Mouse (Mus musculus) embryonic facial prominence, embryonic 14.5 days (tissue): ENCODE measurements around the gene Hist1h2ba. TPM values are rescaled to one million over a fixed set of nuclear protein-coding genes. Genes with fewer than 3 reads are reported as not detected.

Experiments used
- ATAC-seq: fragments of 200-750 bp; cut with Nextera tagmentation; 2 replicates; pipeline ENCODE4 v1.8.0; 2017; ENCODE audit warnings: low read depth, moderate number of reproducible peaks, moderate TSS enrichment
- DNase-seq: peaks from one replicate; pipeline ENCODE4 v3.0.0-alpha.2; 2015; ENCODE audit warnings: low spot score
- H3K27ac ChIP-seq: fragments of 300-500 bp; sonication (generic); replicated peaks from 2 replicates; pipeline ENCODE4 v1.5.1; 2014; ENCODE audit warnings: low read depth, mild to moderate bottlenecking, low read length, moderate library complexity
- H3K27me3 ChIP-seq: fragments of 300-500 bp; sonication (generic); replicated peaks from 2 replicates; pipeline ENCODE4 v1.6.1; 2014; ENCODE audit warnings: low read length; ENCODE audit not compliant: control insufficient read depth, insufficient read depth
- H3K36me3 ChIP-seq: fragments of 300-500 bp; sonication (generic); 2 replicates; pipeline ENCODE4 v1.6.1; 2014; ENCODE audit warnings: low read length, mixed read lengths; ENCODE audit not compliant: control insufficient read depth, insufficient read depth
- H3K4me1 ChIP-seq: fragments of 300-500 bp; sonication (generic); 2 replicates; pipeline ENCODE4 v1.6.1; 2014; ENCODE audit warnings: antibody characterized with exemption, low read length; ENCODE audit not compliant: control insufficient read depth, insufficient read depth
- H3K4me2 ChIP-seq: fragments of 300-500 bp; sonication (generic); 2 replicates; pipeline ENCODE4 v1.6.1; 2014; ENCODE audit warnings: low read depth, mild to moderate bottlenecking, low read length, moderate library complexity, mixed read lengths
- H3K4me3 ChIP-seq: fragments of 300-500 bp; sonication (generic); 2 replicates; pipeline ENCODE4 v1.5.1; 2014; ENCODE audit warnings: low read depth, mild to moderate bottlenecking, low read length
- H3K9ac ChIP-seq: fragments of 300-500 bp; sonication (generic); 2 replicates; pipeline ENCODE4 v1.6.1; 2014; ENCODE audit warnings: low read depth, mild to moderate bottlenecking, low read length, moderate library complexity, mixed read lengths
- H3K9me3 ChIP-seq: fragments of 300-500 bp; sonication (generic); 2 replicates; pipeline ENCODE4 v1.6.1; 2016; ENCODE audit warnings: low read length; ENCODE audit not compliant: control insufficient read depth
- WGBS: fragments of 180-500 bp; shearing (Covaris S2); extraction: QIAGEN DNeasy Blood & Tissue Kit; methylation state at CpG from one replicate; pipeline ENCODE4 v1.1.7; 2014; 5-methylcytosine and 5-hydroxymethylcytosine counted together
- polyA plus RNA-seq: library from polyadenylated mRNA; unstranded; fragments of >200 nt; fragmentation: Nextera tagmentation; extraction: Ambion mirVana; gene quantifications from 2 replicates; pipeline ENCODE4 v1.2.1, GENCODE M21; 2014

Hist1h2ba gene
- not detected in 2 replicates for polyA plus RNA-seq

DNA sequence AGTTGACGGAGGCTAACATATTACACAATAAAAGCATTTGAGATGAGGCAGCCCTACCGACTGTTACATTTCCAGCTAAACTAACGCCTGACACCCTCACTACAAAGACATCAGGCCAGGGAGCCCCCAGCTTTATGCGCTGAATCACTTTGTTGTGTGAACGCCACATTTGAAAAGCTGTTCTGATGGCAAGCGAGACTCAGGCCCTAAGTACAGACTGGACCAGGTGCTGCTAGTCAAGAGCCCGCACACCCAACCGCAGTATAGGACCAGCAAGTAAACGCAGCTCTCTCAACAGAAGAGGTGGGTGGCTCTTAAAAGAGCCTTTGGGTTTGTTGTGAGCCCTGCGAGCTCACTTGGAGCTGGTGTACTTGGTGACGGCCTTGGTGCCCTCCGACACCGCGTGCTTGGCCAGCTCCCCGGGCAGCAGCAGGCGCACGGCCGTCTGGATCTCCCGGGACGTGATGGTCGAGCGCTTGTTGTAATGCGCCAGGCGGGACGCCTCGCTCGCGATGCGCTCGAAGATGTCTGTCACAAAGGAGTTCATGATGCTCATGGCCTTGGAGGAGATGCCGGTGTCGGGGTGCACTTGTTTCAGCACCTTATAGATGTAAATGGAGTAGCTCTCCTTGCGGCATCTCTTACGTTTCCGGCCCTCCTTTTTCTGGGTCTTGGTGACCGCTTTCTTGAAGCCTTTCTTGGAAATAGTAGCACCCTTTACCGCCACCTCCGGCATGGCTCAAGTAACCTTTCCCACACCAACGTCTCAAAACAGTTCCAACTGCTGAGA lies at the start of gene Hist1h2ba:
TSS of gene Hist1h2ba (minus strand) at position 736 of the 790 bp plus-strand sequence.
- no peaks in the 10 kb centered on the region for H3K36me3 ChIP-seq
- no peak within 1 kb of the TSS for H3K4me2 ChIP-seq
- no peak within 1 kb of the TSS for H3K27ac ChIP-seq
- no peaks in the 10 kb centered on the region for H3K9me3 ChIP-seq
- 93% methylated on average over 32 of the region's 39 CpGs for WGBS
- DNase-seq (no peak), ATAC-seq (no peak)
- no peaks in the 10 kb centered on the region for H3K27me3 ChIP-seq
- H3K9ac ChIP-seq, result no peak within 1 kb of the TSS
- no peaks in the 10 kb centered on the region for H3K4me1 ChIP-seq
- no peak within 1 kb of the TSS for H3K4me3 ChIP-seq

DNA sequence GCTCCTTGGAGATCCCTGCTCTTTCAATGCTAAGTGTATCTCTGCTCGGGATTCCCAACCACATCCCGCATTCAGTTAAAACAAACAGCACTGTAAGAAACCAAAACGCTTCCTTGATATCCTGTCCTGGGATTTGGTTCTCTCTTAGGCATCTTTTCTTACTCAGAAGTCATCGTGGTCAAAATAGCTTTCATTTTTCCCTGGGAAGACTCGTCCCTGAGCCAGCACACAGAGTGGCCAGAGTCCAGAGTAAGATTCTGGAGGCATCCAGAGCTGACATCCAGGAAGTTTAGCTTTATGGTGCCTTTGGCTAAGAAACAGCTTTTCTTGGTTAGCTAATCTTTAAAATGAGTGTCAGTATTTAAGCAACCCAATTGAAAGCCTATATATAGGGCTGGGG lies 38.3 kb upstream of the Hist1h2ba start:
- no peaks in the 10 kb centered on the region for H3K36me3 ChIP-seq
- no peak overlapping the region for H3K4me3 ChIP-seq
- H3K4me2 ChIP-seq, result no peak overlapping the region
- no peak for ATAC-seq
- H3K9me3 ChIP-seq, result no peaks in the 10 kb centered on the region
- peak; percentile 12 for DNase-seq
- H3K4me1 ChIP-seq, result no peaks in the 10 kb centered on the region
- no peak overlapping the region for H3K27ac ChIP-seq
- 48% methylated on average over 5 of the region's 5 CpGs for WGBS
- H3K9ac ChIP-seq, result no peak overlapping the region
- no peaks in the 10 kb centered on the region for H3K27me3 ChIP-seq

DNA sequence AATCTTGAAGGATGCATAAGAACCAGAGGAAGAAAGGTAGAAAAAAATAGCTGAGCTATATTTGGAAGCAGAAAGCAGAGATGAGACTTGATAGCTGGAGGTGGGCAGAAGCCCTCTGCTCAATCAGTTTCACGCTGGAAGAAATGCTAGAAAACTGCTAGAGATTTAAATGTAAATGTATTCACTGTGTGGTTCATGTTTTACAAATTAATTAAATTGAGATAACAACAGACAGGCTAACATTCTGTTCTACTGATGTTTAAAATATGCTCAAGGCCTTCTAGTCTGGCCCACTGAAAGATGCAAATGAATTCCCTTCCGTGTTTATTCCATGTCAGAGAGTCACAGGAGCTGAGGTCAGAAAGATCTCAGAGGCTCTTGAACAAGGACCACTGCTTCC lies 37.9 kb upstream of the Hist1h2ba start:
- Histone ChIP-seq H3K9ac (no peak overlapping the region), H3K4me2 (no peak overlapping the region), H3K9me3 (no peaks in the 10 kb centered on the region), H3K27ac (no peak overlapping the region), H3K27me3 (no peaks in the 10 kb centered on the region), H3K36me3 (no peaks in the 10 kb centered on the region), H3K4me1 (no peaks in the 10 kb centered on the region), H3K4me3 (no peak overlapping the region)
- WGBS, result 59% methylated on average over 2 of the region's 2 CpGs
- no peak for DNase-seq
- ATAC-seq, result no peak

DNA sequence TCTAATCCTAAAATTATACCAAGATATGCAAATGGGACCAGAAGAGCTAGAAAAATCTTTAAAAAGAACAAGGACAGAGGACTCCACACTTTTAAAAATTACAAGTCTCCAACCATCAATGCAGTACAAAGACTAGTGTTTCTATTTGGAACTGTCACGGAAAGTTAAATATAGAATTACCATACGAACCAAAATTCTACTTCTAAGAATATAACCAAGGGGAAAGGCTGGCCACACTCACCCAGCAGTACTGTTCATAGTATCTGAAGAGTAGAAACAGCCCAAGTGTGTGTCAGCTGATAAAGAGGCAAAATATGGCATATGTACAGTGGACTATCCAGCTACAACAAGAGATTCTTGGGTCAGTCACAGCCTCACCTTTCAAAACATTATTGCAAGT lies 31.0 kb upstream of the Hist1h2ba start:
- Histone ChIP-seq H3K4me2 (no peak overlapping the region), H3K4me3 (no peak overlapping the region), H3K36me3 (no peaks in the 10 kb centered on the region), H3K9me3 (no peaks in the 10 kb centered on the region), H3K27ac (no peak overlapping the region), H3K27me3 (no peaks in the 10 kb centered on the region), H3K4me1 (no peaks in the 10 kb centered on the region), H3K9ac (no peak overlapping the region)
- DNase-seq (no peak), ATAC-seq (no peak)
- WGBS, result 80% methylated on average over 2 of the region's 2 CpGs

DNA sequence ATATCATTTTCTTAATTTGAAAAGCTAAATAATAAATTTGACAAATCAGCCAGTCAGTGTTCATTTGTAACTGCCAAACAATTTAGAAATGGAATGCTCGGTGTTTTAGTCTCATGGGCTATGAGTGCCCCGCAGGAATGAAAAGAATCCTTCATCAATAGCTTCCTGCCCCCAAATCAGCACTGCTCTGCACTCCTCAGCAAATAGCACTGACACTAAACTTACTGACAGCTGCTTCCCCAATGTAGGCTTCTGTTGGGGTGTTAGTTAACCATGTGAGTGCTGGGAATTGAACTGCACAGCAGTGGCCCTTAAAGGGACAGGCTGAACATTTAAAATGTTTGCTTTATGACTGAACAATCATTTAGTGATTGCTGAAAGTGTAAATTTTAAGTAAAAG lies 25.8 kb upstream of the Hist1h2ba start:
- Histone ChIP-seq H3K36me3 (no peaks in the 10 kb centered on the region), H3K27ac (no peak overlapping the region), H3K9me3 (no peaks in the 10 kb centered on the region), H3K4me3 (no peak overlapping the region), H3K27me3 (no peaks in the 10 kb centered on the region), H3K9ac (no peak overlapping the region), H3K4me1 (no peaks in the 10 kb centered on the region), H3K4me2 (no peak overlapping the region)
- ATAC-seq, result no peak
- DNase-seq, result no peak
- 9% methylated on average over 2 of the region's 2 CpGs for WGBS

DNA sequence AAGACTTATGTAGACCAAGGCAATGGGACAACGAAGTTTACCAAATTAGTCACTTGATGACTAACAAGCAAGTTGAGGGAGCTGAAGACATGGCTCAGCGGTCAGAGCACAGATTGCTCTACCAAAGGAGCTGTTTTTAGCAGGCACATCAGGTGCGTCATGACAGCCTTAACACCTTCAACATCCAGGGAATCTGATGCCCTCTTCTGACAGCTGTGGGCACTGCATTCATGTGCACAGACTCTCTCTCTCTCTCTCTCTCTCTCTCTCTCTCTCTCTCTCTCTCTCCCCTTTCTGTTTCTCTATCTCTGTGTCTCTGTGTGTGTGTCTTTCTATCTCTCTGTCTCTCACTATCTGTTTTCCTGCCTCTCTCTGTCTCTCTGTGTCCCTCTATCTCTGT lies 17.0 kb upstream of the Hist1h2ba start:
- Histone ChIP-seq H3K27ac (no peak overlapping the region), H3K9ac (no peak overlapping the region), H3K27me3 (no peaks in the 10 kb centered on the region), H3K4me2 (no peak overlapping the region), H3K4me3 (no peak overlapping the region), H3K9me3 (no peaks in the 10 kb centered on the region), H3K36me3 (no peaks in the 10 kb centered on the region), H3K4me1 (no peaks in the 10 kb centered on the region)
- DNase-seq, result no peak
- WGBS, result 74% methylated on average over 3 of the region's 3 CpGs
- ATAC-seq, result no peak

DNA sequence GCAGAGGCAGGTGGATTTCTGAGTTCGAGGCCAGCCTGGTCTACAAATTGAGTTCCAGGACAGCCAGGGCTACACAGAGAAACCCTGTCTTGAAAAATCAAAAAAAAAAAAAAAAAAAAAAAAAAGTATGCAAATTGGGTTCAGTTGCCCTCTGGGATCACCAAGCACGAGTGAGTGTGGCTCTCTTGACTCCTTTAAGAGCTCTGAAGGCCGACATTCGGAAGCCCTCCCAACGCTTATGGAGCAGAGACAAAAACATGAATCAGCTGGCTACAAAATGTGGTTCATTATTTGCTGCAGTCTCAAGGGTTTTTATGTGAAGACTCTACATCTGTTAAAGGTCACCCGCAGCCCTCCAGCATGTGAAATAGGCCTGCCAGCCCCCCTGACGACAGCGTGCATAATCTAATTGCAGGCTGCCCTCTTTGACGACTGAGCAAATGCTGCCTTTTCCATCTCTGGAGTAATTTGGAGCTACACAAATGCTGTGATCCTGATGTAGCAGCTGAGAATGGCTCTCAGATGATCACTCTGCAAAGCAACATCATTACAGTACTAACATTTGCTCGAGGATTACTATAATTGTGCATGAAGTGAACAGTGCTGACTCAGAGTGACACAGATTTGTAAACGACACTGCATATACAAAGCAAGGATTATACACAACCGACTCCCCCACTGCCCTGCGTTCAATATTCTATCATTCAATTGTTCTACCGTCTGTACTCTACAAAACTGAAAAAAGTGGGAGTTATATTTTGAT lies 15.7 kb upstream of the Hist1h2ba start:
- H3K9me3 ChIP-seq, result no peaks in the 10 kb centered on the region
- no peak overlapping the region for H3K4me3 ChIP-seq
- no peak overlapping the region for H3K27ac ChIP-seq
- DNase-seq (peak; percentile 65), ATAC-seq (0 out of 2 replicates have a peak, but pooled peaks have one; percentile 33)
- WGBS, result 36% methylated on average over 14 of the region's 14 CpGs
- H3K4me2 ChIP-seq, result no peak overlapping the region
- no peak overlapping the region for H3K9ac ChIP-seq
- no peaks in the 10 kb centered on the region for H3K27me3 ChIP-seq
- no peaks in the 10 kb centered on the region for H3K36me3 ChIP-seq
- no peaks in the 10 kb centered on the region for H3K4me1 ChIP-seq

DNA sequence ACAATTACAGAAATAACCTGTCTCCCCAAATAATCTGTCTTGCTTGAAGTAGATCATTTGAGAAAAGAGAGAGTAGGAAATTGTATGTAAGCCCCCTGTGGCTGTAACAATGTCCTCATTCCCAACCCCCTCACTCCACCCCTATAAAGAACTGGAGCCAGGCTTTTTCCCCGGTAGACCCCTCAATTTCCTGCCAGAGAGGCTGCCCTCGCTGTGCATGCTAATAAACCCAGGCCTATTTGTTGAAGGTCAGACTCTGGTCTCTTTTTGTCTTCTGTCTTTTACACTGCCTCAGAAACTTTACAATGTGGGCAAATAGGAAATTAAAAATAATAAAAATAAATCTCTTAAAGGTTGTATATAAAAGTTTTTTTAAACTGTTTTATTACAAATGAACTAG lies 12.3 kb upstream of the Hist1h2ba start:
- no peak overlapping the region for H3K4me3 ChIP-seq
- no peak overlapping the region for H3K27ac ChIP-seq
- ATAC-seq (no peak), DNase-seq (no peak)
- H3K4me2 ChIP-seq, result no peak overlapping the region
- H3K36me3 ChIP-seq, result no peaks in the 10 kb centered on the region
- no peaks in the 10 kb centered on the region for H3K27me3 ChIP-seq
- no peaks in the 10 kb centered on the region for H3K4me1 ChIP-seq
- no peaks in the 10 kb centered on the region for H3K9me3 ChIP-seq
- no peak overlapping the region for H3K9ac ChIP-seq
- 27% methylated on average over 2 of the region's 2 CpGs for WGBS
